Mouse (Mus musculus) frontal cortex, postnatal 36 days (tissue): ENCODE results near the gene Gm6460.
"Not testable (repeated sequence)": the region's sequence is repeated elsewhere in the genome, so short reads cannot be mapped to it uniquely, and the experiment has no call there.

Source experiments
- DNase-seq, 2 experiments: peaks; one replicate each; pipeline ENCODE4 v3.0.0; 2022; ENCODE audit warnings: low spot score in 2 of 2

The Gm6460 gene

DNA sequence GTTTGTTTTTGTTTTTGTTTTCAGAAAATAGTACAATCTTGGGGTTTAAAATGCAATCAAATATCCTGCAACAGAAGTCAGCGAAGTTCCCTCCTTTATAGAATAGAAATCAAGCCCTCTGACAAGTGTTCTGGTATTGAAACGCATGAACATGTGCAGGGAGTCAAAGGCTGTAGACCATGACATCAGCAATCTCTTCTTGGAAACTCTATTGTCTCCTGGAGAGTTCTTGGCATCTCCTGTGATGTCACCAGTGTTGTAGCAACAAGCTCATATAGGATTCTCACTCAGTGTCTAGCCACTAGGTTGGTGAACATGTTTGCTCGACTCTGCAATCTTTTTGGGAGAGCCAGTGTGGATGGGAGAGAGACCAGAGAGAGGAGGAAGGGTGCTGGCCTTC, at the start of gene Gm6460:
TSS of gene Gm6460 (plus strand) at position 301 of the 400 bp plus-strand sequence.
- DNase-seq: not testable (repeated sequence)
